Mouse (Mus musculus): ENCODE results near the gene Wdr38. TPM values are rescaled to one million over a fixed set of nuclear protein-coding genes. Genes with fewer than 3 reads are reported as not detected.
A peak's percentile ranks its signal among the peaks of the same experiment; 100 is the strongest.

The Wdr38 gene
- total RNA-seq (2021) (under 1 TPM; 0.43 to 0.52 TPM), polyA plus RNA-seq (2012; rRNA removed) (0.43 and 1.2 TPM in 2 replicates)
- long read RNA-seq = 0 reads

GRCm38 (mm10) chr2:38997386-38998374 lies at the start of gene Wdr38:
Gene Wdr38, plus strand, starts transcription at chr2:38997476.
- DNase-seq = peak; percentile 95

- DNase-seq = peak; percentile 49
Observed at GRCm38 (mm10) chr2:38947566-38947965, 49.7 kb upstream of the Wdr38 start.

- DNase-seq = peak; percentile 96
Observed at GRCm38 (mm10) chr2:38950281-38950719, 47.0 kb upstream of the Wdr38 start.

GRCm38 (mm10) chr2:38953152-38953883 lies 44.0 kb upstream of the Wdr38 start:
- DNase-seq = peak; percentile 92

- DNase-seq = no peak
Observed at GRCm38 (mm10) chr2:38956062-38956461, 41.2 kb upstream of the Wdr38 start.

- no peak for DNase-seq
Observed at GRCm38 (mm10) chr2:38957671-38958223, 39.5 kb upstream of the Wdr38 start.

- DNase-seq = no peak
Observed at GRCm38 (mm10) chr2:38964198-38964597, 33.1 kb upstream of the Wdr38 start.

- DNase-seq = no peak
Observed at GRCm38 (mm10) chr2:38969650-38970049, 27.6 kb upstream of the Wdr38 start.

GRCm38 (mm10) chr2:38970057-38970456 lies 27.2 kb upstream of the Wdr38 start:
- no peak for DNase-seq

- no peak for DNase-seq
Observed at GRCm38 (mm10) chr2:38973223-38973622, 24.1 kb upstream of the Wdr38 start.

GRCm38 (mm10) chr2:38973701-38974100 lies 23.6 kb upstream of the Wdr38 start:
- peak; percentile 69 for DNase-seq

GRCm38 (mm10) chr2:38974171-38974570 lies 23.1 kb upstream of the Wdr38 start:
- peak; percentile 60 for DNase-seq

- no peak for DNase-seq
Observed at GRCm38 (mm10) chr2:38975181-38975580, 22.1 kb upstream of the Wdr38 start.

- no peak for DNase-seq
Observed at GRCm38 (mm10) chr2:38975941-38976805, 21.1 kb upstream of the Wdr38 start.

GRCm38 (mm10) chr2:38977837-38978236 lies 19.4 kb upstream of the Wdr38 start:
- DNase-seq = no peak

GRCm38 (mm10) chr2:38983456-38983855 lies 13.8 kb upstream of the Wdr38 start:
- DNase-seq = no peak

- DNase-seq = peak; percentile 39
Observed at GRCm38 (mm10) chr2:38986580-38986979, 10.7 kb upstream of the Wdr38 start.

- DNase-seq = no peak
Observed at GRCm38 (mm10) chr2:38987371-38987770, 9.9 kb upstream of the Wdr38 start.

GRCm38 (mm10) chr2:38987803-38988510 lies 9.3 kb upstream of the Wdr38 start:
- no peak for DNase-seq

- DNase-seq = no peak
Observed at GRCm38 (mm10) chr2:38988929-38989328, 8.3 kb upstream of the Wdr38 start.

GRCm38 (mm10) chr2:38992004-38992403 lies 5.3 kb upstream of the Wdr38 start:
- DNase-seq = no peak

All from adrenal gland, adult 2 months (tissue).